Mouse (Mus musculus) midbrain, embryonic 11.5 days (tissue): ENCODE measurements around the gene Lck. TPM values are rescaled to one million over a fixed set of nuclear protein-coding genes. Genes with fewer than 3 reads are reported as not detected.
"Not testable (repeated sequence)": the region's sequence is repeated elsewhere in the genome, so short reads cannot be mapped to it uniquely, and the experiment has no call there.

Experiments
- ATAC-seq: fragments of 200-750 bp; cut with Nextera tagmentation; 2 replicates; pipeline ENCODE4 v1.8.0; 2017; ENCODE audit warnings: moderate TSS enrichment, moderate library complexity; ENCODE audit not compliant: low FRiP score
- DNase-seq: peaks from one replicate; pipeline ENCODE4 v3.0.0; 2015; ENCODE audit warnings: low spot score; ENCODE audit errors: missing footprints
- H3K27ac ChIP-seq: fragments of 300-500 bp; sonication (generic); 2 replicates; pipeline ENCODE4 v1.5.1; 2014; ENCODE audit warnings: low read depth, low read length
- H3K27me3 ChIP-seq: fragments of 300-500 bp; sonication (generic); 2 replicates; pipeline ENCODE4 v1.6.1; 2014; ENCODE audit warnings: mild to moderate bottlenecking, low read length, moderate library complexity, mixed read lengths; ENCODE audit not compliant: control insufficient read depth, insufficient read depth
- H3K36me3 ChIP-seq: fragments of 300-500 bp; sonication (generic); 2 replicates; pipeline ENCODE4 v1.6.1; 2014; ENCODE audit warnings: mild to moderate bottlenecking, low read length, moderate library complexity, mixed read lengths; ENCODE audit not compliant: control insufficient read depth, insufficient read depth
- H3K4me1 ChIP-seq: fragments of 300-500 bp; sonication (generic); 2 replicates; pipeline ENCODE4 v1.6.1; 2014; ENCODE audit warnings: low read length; ENCODE audit not compliant: control insufficient read depth, insufficient read depth
- H3K4me2 ChIP-seq: fragments of 300-500 bp; sonication (generic); 2 replicates; pipeline ENCODE4 v1.6.1; 2014; ENCODE audit warnings: mild to moderate bottlenecking, moderate library complexity
- H3K4me3 ChIP-seq: fragments of 300-500 bp; sonication (generic); 2 replicates; pipeline ENCODE4 v1.5.1; 2014; ENCODE audit warnings: low read depth, low read length
- H3K9ac ChIP-seq: fragments of 300-500 bp; sonication (generic); 2 replicates; pipeline ENCODE4 v1.6.1; 2014; ENCODE audit warnings: low read length
- H3K9me3 ChIP-seq: fragments of 300-500 bp; sonication (generic); 2 replicates; pipeline ENCODE4 v1.6.1; 2016; ENCODE audit warnings: low read length; ENCODE audit not compliant: control insufficient read depth
- WGBS: fragments of 180-500 bp; shearing (Covaris S2); extraction: QIAGEN DNeasy Blood & Tissue Kit; methylation state at CpG from one replicate; pipeline ENCODE4 v1.1.7; 2014; 5-methylcytosine and 5-hydroxymethylcytosine counted together
- polyA plus RNA-seq: library from polyadenylated mRNA; unstranded; fragments of >200 nt; fragmentation: Nextera tagmentation; extraction: Ambion mirVana; gene quantifications from 2 replicates; pipeline ENCODE4 v1.2.1, GENCODE M21; 2014

Lck gene
- polyA plus RNA-seq, 1 experiment from 2014 or later: 4.5 TPM

DNA sequence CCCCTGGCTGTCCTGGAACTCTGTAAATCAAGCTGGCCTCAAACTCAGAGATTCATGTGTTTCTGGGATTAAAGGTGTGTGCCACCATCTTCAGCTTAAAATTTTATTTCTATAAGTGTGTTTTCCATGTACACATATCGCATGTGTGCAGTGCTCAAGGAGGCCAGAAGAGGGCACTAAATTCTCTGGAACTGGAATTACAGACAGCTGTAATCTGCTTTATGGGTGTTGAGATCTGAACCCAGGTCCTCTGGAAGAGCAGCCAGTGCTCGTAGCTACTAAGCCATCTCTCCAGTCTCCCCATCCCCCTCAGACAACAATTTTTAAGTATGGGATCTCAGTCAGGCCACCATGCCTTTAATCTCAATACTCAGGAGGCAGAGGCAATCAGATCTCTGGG, 24.1 kb downstream of the Lck start:
- H3K27ac ChIP-seq: no peak overlapping the region
- ATAC-seq (no peak), DNase-seq (no peak)
- H3K4me1 ChIP-seq: no peaks in the 10 kb centered on the region
- H3K4me2 ChIP-seq: no peak overlapping the region
- H3K9me3 ChIP-seq: no peaks in the 10 kb centered on the region
- no peak overlapping the region for H3K4me3 ChIP-seq
- WGBS: 88% methylated on average over 2 of the region's 2 CpGs
- no peak overlapping the region for H3K9ac ChIP-seq
- no peaks in the 10 kb centered on the region for H3K36me3 ChIP-seq
- no peaks in the 10 kb centered on the region for H3K27me3 ChIP-seq

DNA sequence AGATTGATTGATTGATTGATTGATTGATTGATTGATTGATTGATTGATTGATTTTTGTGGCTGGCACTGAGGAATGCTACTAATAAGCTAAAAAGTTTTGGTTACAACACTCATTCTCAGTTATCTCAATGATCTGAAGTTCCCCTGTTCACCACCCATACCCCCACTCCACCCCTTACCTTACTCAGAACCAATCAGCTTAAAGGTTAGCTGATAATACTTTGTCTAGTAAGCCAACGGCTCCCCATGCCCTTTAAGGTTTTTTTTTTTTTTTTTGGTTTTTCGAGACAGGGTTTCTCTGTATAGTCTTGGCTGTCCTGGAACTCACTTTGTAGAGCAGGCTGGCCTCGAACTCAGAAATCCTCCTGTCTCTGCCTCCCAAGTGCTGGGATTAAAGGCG, 25.8 kb downstream of the Lck start:
- not testable (repeated sequence) for DNase-seq, H3K36me3 ChIP-seq, H3K4me2 ChIP-seq, ATAC-seq, H3K9me3 ChIP-seq, H3K27me3 ChIP-seq, H3K4me3 ChIP-seq, H3K4me1 ChIP-seq, H3K9ac ChIP-seq, H3K27ac ChIP-seq
- WGBS: 85% methylated on average over 4 of the region's 4 CpGs

DNA sequence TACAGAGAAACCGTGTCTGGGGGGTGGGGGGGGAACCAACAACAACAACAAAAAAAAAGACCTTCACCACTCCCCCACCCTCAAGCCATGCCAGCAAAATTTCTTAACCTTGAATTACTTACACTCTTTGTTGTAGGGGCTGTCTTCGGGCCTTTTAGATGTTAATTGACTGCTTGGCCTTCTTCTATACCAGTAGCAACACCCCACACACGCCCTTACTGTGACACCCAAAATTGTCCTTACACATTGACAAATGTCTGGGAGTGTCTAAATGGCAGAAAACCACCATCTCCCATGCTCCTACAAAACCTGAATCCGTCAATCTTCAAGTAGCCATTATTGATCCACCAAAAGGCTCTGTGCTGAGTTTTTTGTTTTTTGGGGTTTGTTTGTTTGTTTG, 29.3 kb downstream of the Lck start:
- no peaks in the 10 kb centered on the region for H3K9me3 ChIP-seq
- no peak for DNase-seq
- ATAC-seq: no peak
- no peak overlapping the region for H3K4me3 ChIP-seq
- no peak overlapping the region for H3K9ac ChIP-seq
- no peaks in the 10 kb centered on the region for H3K36me3 ChIP-seq
- H3K27ac ChIP-seq: no peak overlapping the region
- H3K4me1 ChIP-seq: peaks cover 8% of the 10 kb centered on the region
- H3K27me3 ChIP-seq: no peaks in the 10 kb centered on the region
- no peak overlapping the region for H3K4me2 ChIP-seq
- WGBS: 91% methylated on average over 4 of the region's 4 CpGs

DNA sequence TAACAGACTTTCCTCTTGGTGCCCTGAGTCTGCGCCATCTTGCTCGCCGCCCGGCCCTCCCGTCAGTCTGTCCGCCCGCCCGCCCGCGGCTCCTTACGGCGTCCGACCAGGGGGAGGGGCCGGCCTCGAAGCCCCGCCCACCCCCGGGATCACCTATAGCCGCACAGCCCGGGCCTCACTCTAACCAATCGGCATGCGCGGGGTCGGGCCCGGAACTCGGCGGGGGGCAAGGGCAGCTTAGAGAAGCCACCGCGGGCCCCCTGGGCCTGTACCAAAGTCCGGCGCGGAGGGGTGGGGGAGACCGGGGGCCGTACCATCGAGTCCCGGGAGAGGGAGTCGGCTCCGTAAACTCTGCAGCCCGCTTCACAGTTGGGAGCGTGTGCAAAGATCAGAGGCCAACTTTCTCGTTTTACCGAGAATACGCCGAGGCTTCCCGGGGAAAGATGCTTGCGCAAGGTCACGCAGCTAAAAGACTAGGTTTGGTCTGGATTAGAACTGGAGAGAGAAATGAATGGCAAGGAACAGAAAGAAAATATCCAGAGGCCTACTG, 30.8 kb downstream of the Lck start, which contains the start of gene Hdac1:
TSS of gene Hdac1 (minus strand) at position 122 of the 550 bp plus-strand sequence.
- Histone ChIP-seq H3K4me1 (peaks cover 8% of the 10 kb centered on the region), H3K36me3 (no peaks in the 10 kb centered on the region), H3K4me3 (peak within 1 kb of the TSS; percentile 81), H3K9ac (peak within 1 kb of the TSS; percentile 86), H3K9me3 (no peaks in the 10 kb centered on the region), H3K27ac (peak within 1 kb of the TSS; percentile 70; the same call in 1 of the 2 replicates), H3K4me2 (peak within 1 kb of the TSS; percentile 61), H3K27me3 (no peaks in the 10 kb centered on the region)
- WGBS: under 1% methylated on average over 35 of the region's 46 CpGs
- DNase-seq (peak; percentile 100), ATAC-seq (peak; percentile 99)

DNA sequence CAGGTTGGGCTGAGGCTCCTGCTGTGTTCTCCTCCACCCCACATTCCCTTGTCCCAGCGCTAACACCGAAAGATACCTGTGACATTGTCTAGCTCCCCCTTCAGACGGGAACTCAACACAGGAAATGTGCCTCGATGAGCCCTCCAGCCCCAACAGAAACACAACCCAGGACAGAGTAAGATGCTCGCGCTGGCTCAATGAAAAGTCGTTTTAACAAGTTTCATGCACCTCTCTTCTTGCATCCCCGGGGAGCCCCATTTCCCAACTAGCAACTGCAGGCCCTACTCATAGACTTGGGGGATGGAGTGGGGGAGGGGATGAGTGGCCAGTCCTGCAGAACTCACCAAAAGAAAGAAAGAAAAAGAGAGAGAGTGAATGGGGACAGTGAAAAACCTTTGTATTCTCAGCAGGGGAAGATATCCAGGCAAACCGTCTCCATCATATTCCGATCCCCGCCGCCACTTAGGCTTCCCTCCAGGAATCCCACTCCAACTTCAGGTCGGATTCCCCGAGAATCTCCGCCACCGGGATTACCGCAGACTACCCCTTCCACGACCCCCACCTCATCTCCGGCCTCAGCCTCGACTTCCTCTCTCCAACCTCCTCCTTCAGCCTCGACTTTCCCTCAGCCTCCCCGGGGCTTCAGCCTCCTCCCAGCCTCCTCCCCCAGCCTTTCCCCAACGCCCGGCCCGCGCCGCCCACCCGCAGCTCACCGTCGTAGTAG, 31.4 kb downstream of the Lck start:
- Histone ChIP-seq H3K4me2 (peak overlapping the region; percentile 61), H3K9ac (peak overlapping the region; percentile 86), H3K27me3 (no peaks in the 10 kb centered on the region), H3K4me3 (peak overlapping the region; percentile 81), H3K36me3 (no peaks in the 10 kb centered on the region), H3K9me3 (no peaks in the 10 kb centered on the region), H3K4me1 (peaks cover 8% of the 10 kb centered on the region), H3K27ac (peak overlapping the region; percentile 70; the same call in 1 of the 2 replicates)
- ATAC-seq (peak; percentile 14), DNase-seq (no peak)
- WGBS: under 1% methylated on average over 30 of the region's 30 CpGs

DNA sequence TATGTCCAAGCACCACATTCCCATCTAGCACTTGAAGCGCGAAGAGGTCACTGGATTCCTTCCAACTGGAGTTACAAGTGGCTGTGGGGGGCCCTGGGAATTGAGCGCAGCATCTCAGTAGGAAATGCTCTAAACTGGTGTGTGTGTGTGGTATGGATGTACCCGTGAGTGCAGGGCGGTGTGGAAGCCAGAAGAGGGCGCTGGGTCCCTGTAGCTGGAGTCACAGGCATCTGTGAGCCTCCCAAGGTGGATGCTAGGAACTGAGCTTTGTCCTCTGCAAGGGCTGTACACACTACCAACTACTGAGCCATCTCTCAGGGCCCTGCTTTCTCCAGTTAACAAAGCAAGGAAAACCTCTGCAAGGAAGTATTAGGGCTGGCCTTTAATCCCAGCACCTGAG, 33.4 kb downstream of the Lck start:
- whole genome bisulfite sequencing: 95% methylated on average over 6 of the region's 6 CpGs
- no peak overlapping the region for H3K9ac ChIP-seq
- H3K27ac ChIP-seq: no peak overlapping the region
- no peak for ATAC-seq
- no peak overlapping the region for H3K4me3 ChIP-seq
- no peak for DNase-seq
- peaks cover 8% of the 10 kb centered on the region for H3K4me1 ChIP-seq
- 0 out of 2 replicates have a peak, but pooled peaks cover 3% of the 10 kb centered on the region for H3K36me3 ChIP-seq
- H3K9me3 ChIP-seq: no peaks in the 10 kb centered on the region
- H3K27me3 ChIP-seq: no peaks in the 10 kb centered on the region
- no peak overlapping the region for H3K4me2 ChIP-seq

DNA sequence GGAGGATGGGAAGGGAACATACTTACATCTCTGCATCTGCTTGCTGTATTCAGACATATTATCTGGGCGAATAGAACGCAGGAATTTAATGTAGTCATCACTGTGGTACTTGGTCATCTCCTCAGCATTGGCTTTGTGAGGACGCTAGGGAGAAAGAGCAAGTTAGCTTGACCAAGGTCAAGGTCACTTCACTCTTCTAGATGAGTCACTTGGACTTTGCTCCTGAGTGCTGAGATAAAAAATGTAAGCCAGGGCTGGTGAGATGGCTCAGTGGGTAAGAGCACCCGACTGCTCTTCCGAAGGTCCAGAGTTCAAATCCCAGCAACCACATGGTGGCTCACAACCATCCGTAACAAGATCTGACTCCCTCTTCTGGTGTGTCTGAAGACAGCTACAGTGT, 44.5 kb downstream of the Lck start:
- H3K36me3 ChIP-seq: peaks cover 36% of the 10 kb centered on the region
- 95% methylated on average over 5 of the region's 6 CpGs for WGBS

DNA sequence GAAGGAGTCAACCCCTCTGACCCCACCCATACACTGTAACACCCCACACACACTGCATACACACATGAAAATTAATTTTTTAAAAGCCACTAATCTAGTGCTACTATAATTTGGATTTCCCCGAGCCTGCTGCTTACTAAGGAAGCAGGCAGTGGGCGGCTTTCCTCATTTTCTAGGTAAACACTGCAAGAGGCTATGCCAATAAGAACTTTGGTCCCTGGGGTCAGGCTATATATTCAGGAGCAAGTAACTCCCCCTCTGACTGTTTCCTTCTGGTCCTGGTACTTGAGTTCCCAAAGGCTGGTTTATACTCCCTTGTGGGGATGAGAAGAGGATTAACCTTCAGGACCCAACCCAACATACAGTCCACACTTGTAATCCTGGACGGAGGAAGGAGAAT, 47.6 kb downstream of the Lck start:
- Histone ChIP-seq H3K9ac (no peak overlapping the region), H3K36me3 (peaks cover 52% of the 10 kb centered on the region), H3K4me3 (no peak overlapping the region), H3K9me3 (no peaks in the 10 kb centered on the region), H3K27me3 (no peaks in the 10 kb centered on the region), H3K4me1 (no peaks in the 10 kb centered on the region), H3K27ac (no peak overlapping the region), H3K4me2 (no peak overlapping the region)
- ATAC-seq (no peak), DNase-seq (no peak)
- 85% methylated on average over 3 of the region's 3 CpGs for WGBS

More for the DNA sequence above, 44.5 kb downstream of the Lck start:
- H3K9me3 ChIP-seq, H3K4me3 ChIP-seq, H3K27me3 ChIP-seq, H3K4me1 ChIP-seq, H3K4me2 ChIP-seq, ATAC-seq, H3K27ac ChIP-seq, H3K9ac ChIP-seq: not testable (repeated sequence)
- peak; percentile 61 for DNase-seq

DNA sequence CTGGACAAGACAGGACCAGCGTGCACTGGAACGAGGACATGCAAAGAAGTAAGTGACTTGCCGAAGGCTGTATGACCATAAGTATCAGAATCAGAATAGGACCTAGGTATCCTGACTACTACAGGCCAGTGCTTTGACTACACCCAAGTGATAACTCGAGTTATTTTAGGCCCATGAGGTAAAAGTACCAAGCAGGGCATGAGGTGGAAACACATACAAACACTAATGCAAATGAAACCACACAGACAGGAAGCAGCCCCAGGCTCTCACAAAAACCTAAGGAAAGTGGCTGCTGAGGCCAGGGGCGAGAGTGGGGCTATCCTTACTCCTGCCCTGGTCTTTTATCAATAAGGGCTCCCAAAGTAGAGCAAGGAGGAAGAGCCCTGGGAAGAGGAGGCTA, 48.1 kb downstream of the Lck start:
- Histone ChIP-seq H3K9ac (no peak overlapping the region), H3K27ac (no peak overlapping the region), H3K4me2 (no peak overlapping the region), H3K36me3 (peaks cover 49% of the 10 kb centered on the region), H3K4me3 (no peak overlapping the region), H3K9me3 (no peaks in the 10 kb centered on the region), H3K4me1 (no peaks in the 10 kb centered on the region), H3K27me3 (no peaks in the 10 kb centered on the region)
- ATAC-seq (no peak), DNase-seq (no peak)
- WGBS: 91% methylated on average over 5 of the region's 5 CpGs
